Mouse (Mus musculus): ENCODE measurements around the gene Spns3. TPM values are rescaled to one million over a fixed set of nuclear protein-coding genes. Genes with fewer than 3 reads are reported as not detected.

Spns3 gene
- polyA plus RNA-seq, 1 experiment from 2014 or later: 0.07 TPM

DNA sequence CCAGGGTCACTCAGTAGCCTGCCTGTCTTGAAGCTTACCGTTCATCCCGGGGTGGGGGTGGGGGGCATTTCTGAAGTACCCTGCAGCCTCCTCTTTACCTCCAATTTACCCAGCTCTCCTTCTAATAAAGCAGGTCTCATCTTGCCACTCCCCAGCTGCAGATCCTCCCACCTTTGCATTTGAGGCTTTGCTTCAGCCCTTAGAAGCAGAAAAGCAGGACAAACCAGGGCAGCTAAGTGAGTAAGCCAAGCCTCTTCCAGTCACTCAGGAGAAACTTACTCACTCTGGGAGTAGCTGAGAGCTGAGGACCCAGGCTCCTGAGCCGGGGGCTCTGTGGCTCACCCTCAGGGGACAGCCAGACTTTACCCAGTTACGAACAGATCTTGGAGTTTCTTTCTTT is 28.2 kb upstream of the Spns3 start:
- H3K4me2 ChIP-seq (ENCODE audit: low read depth, severe bottlenecking): no peak overlapping the region
- H3K9me3 ChIP-seq (ENCODE audit: control insufficient read depth, low read length): no peaks in the 10 kb centered on the region
- no peak for ATAC-seq (ENCODE audit: insufficient number of reproducible peaks, low FRiP score, low TSS enrichment, low read depth)
- DNase-seq (ENCODE audit: low spot score): no peak
- no peaks in the 10 kb centered on the region for H3K36me3 ChIP-seq (ENCODE audit: control insufficient read depth, insufficient read depth, low read length)
- no peaks in the 10 kb centered on the region for H3K4me1 ChIP-seq (ENCODE audit: control insufficient read depth, insufficient read depth, low read length)
- no peak overlapping the region for H3K27ac ChIP-seq (replicated peaks; ENCODE audit: low read depth, low read length)
- no peak overlapping the region for H3K9ac ChIP-seq (ENCODE audit: low read length)
- no peaks in the 10 kb centered on the region for H3K27me3 ChIP-seq (ENCODE audit: control insufficient read depth, insufficient read depth, low read length)
- 67% methylated on average over 4 of the region's 4 CpGs for WGBS
- H3K4me3 ChIP-seq (ENCODE audit: low read depth, low read length): no peak overlapping the region

DNA sequence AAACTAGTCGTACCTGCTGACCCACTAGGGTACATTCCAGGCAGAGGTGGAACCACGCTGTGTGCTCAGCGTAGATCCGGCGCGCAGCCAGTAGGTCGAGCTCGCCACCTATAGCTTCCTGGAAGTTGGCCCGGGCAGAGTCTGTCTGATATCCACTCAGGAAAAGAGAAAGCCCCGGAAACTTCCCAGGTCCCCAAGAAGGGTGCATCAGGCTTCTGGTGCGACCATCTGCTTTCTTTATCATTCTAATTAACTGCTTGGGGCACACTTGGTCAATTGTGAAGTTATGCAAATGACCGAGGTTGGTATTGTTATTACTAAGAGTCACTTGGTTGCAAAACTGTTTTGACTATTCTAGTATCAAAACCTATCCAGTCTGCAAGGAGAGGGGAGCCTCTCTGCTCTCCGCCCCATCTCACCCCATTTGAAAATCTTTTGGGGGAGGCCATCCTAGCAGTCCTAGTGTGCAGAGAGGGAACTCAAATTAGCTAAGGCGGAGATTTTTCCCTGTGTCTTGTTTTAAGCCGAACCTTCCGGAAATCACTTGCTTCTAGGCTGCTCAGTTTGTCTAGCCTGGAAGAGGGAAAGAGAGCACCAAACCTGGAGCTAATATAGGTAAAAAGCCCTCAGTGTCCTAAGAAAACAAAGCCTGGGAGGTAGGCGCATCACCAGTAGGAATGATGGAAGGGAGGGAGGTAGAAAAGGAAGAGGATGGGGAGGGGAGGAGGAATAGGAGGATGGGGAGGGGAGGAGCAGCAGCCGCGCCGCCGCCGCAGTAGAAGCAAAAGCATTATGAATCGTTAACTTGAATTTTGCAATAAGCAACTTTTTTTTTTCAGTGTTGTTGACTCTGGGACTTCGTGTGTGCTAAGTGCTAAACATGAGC is 26.4 kb upstream of the Spns3 start:
- ATAC-seq (ENCODE audit: insufficient number of reproducible peaks, low FRiP score, low TSS enrichment, low read depth) (no peak), DNase-seq (ENCODE audit: low spot score) (peak; percentile 28)
- WGBS: 4% methylated on average over 24 of the region's 24 CpGs
- peak overlapping the region; percentile 2; the same call in 1 of the 2 replicates for H3K4me3 ChIP-seq (ENCODE audit: low read depth, low read length)
- peak overlapping the region; percentile 48 for H3K4me2 ChIP-seq (ENCODE audit: low read depth, severe bottlenecking)
- H3K27ac ChIP-seq (replicated peaks; ENCODE audit: low read depth, low read length): no peak overlapping the region
- H3K36me3 ChIP-seq (ENCODE audit: control insufficient read depth, insufficient read depth, low read length): no peaks in the 10 kb centered on the region
- no peaks in the 10 kb centered on the region for H3K9me3 ChIP-seq (ENCODE audit: control insufficient read depth, low read length)
- peak overlapping the region; percentile 17; the same call in 1 of the 2 replicates for H3K9ac ChIP-seq (ENCODE audit: low read length)
- H3K4me1 ChIP-seq (ENCODE audit: control insufficient read depth, insufficient read depth, low read length): no peaks in the 10 kb centered on the region
- no peaks in the 10 kb centered on the region for H3K27me3 ChIP-seq (ENCODE audit: control insufficient read depth, insufficient read depth, low read length)

DNA sequence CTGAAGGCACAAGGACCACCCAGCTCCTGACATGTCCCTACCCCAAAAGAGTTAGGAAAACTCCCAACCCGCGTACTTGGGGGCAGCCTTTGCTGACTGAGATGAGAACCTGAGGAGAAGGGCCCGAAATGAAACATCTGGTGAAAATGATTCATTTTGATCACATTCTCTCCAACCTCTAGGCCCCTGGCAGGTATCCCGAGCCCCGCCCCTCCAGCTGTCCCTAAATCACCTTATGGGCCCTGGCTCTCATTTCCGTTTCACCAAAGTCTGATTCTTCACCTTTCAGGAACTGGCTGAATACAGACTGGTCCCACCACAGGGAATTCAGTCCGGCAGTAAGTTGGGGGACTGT is 25.8 kb upstream of the Spns3 start:
- Histone ChIP-seq H3K27me3 (ENCODE audit: control insufficient read depth, insufficient read depth, low read length) (no peaks in the 10 kb centered on the region), H3K4me3 (ENCODE audit: low read depth, low read length) (peak overlapping the region; percentile 2; the same call in 1 of the 2 replicates), H3K27ac (replicated peaks; ENCODE audit: low read depth, low read length) (no peak overlapping the region), H3K9ac (ENCODE audit: low read length) (peak overlapping the region; percentile 13; the same call in 1 of the 2 replicates), H3K4me1 (ENCODE audit: control insufficient read depth, insufficient read depth, low read length) (no peaks in the 10 kb centered on the region), H3K36me3 (ENCODE audit: control insufficient read depth, insufficient read depth, low read length) (no peaks in the 10 kb centered on the region), H3K9me3 (ENCODE audit: control insufficient read depth, low read length) (no peaks in the 10 kb centered on the region), H3K4me2 (ENCODE audit: low read depth, severe bottlenecking) (peak overlapping the region; percentile 48; the same call in 1 of the 2 replicates)
- DNase-seq (ENCODE audit: low spot score) (no peak), ATAC-seq (ENCODE audit: insufficient number of reproducible peaks, low FRiP score, low TSS enrichment, low read depth) (no peak)
- 20% methylated on average over 7 of the region's 7 CpGs for WGBS

DNA sequence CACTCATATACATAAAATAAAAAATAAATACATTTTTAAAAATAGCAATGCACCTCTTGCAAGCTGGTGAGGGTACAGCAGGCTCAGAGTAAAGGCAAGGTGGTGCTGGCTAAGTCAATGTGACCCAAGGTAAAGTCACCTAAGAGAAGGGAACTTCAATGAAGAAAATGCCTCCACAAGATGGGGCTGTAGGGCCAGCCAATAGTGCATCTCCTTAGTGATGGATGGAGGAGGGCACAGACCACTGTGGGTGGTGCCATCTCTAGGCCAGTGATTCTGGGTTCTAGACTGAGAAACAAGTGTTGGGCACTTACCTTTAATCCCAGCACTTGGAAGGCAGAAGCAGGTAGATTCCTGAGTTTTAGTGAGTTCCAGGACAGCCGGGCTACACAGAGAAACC is 23.5 kb upstream of the Spns3 start:
- no peaks in the 10 kb centered on the region for H3K4me1 ChIP-seq (ENCODE audit: control insufficient read depth, insufficient read depth, low read length)
- H3K27ac ChIP-seq (replicated peaks; ENCODE audit: low read depth, low read length): no peak overlapping the region
- no peaks in the 10 kb centered on the region for H3K36me3 ChIP-seq (ENCODE audit: control insufficient read depth, insufficient read depth, low read length)
- WGBS: 95% methylated on average over 1 of the region's 1 CpGs
- H3K27me3 ChIP-seq (ENCODE audit: control insufficient read depth, insufficient read depth, low read length): no peaks in the 10 kb centered on the region
- H3K4me2 ChIP-seq (ENCODE audit: low read depth, severe bottlenecking): no peak overlapping the region
- no peak for ATAC-seq (ENCODE audit: insufficient number of reproducible peaks, low FRiP score, low TSS enrichment, low read depth)
- H3K9me3 ChIP-seq (ENCODE audit: control insufficient read depth, low read length): no peaks in the 10 kb centered on the region
- DNase-seq (ENCODE audit: low spot score): peak; percentile 32
- H3K9ac ChIP-seq (ENCODE audit: low read length): no peak overlapping the region
- no peak overlapping the region for H3K4me3 ChIP-seq (ENCODE audit: low read depth, low read length)

DNA sequence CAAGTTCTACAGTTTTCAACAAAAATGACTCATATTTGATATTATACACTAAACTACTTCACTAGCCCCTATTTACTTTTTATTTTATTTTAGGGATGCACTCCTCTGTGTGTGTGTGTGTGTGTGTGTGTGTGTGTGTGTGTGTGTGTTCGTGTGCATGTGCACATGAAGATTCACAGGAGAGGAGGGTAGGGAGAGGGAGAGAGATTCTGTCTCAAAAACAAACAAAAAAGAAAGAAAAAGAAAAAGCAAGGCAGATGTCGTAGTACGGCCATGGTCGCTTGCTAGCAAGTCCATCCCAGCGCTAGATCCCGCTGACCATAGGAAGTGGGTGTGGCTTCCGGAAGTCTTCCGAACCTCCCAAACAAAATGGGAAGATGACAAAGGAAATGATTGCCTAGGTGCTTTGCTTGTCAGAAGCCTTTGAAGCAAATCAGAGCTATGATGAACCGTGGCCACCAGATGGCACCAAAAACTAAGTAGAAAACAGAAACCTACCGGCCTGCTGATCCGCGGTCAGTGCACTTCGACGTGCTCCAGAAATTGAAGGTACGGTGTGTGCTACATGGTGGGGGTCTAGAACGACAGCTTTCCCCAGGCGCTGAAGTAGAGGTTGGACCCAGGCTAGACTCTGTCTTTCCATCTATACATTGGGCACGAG is 20.1 kb upstream of the Spns3 start:
- ATAC-seq (ENCODE audit: insufficient number of reproducible peaks, low FRiP score, low TSS enrichment, low read depth) (peak; percentile 62), DNase-seq (ENCODE audit: low spot score) (peak; percentile 91)
- no peaks in the 10 kb centered on the region for H3K36me3 ChIP-seq (ENCODE audit: control insufficient read depth, insufficient read depth, low read length)
- no peak overlapping the region for H3K9ac ChIP-seq (ENCODE audit: low read length)
- no peak overlapping the region for H3K4me3 ChIP-seq (ENCODE audit: low read depth, low read length)
- no peaks in the 10 kb centered on the region for H3K27me3 ChIP-seq (ENCODE audit: control insufficient read depth, insufficient read depth, low read length)
- H3K9me3 ChIP-seq (ENCODE audit: control insufficient read depth, low read length): no peaks in the 10 kb centered on the region
- H3K4me1 ChIP-seq (ENCODE audit: control insufficient read depth, insufficient read depth, low read length): no peaks in the 10 kb centered on the region
- no peak overlapping the region for H3K27ac ChIP-seq (replicated peaks; ENCODE audit: low read depth, low read length)
- peak overlapping the region; percentile 27; the same call in 1 of the 2 replicates for H3K4me2 ChIP-seq (ENCODE audit: low read depth, severe bottlenecking)
- 5% methylated on average over 18 of the region's 18 CpGs for WGBS

DNA sequence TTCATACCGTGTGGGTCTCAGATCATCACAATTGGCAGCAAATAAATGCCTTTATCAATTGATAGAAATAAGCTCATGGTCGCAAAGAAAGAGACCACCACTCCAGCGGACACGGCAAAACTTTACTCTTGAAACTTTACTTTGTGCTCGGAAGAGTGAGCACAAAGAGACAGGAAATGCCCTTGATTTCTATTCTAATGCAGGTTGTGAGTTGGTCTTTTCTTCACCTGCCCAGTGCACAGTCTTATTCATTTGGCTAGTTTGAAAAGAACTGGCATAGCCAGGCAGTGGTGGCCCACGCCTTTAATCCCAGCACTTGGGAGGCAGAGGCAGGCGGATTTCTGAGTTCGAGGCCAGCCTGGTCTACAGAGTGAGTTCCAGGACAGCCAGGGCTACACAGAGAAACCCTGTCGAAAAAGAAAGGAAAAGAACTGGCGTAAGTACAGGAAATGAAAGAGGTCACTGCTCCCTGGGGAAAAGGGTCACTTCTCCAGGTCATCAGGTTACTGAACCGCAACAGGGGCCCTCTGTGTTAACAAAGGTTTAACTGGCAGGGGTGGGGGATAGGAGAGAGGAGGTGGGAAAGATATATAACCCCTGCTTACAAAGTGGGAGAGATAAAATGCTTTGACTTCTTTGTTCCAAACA is 19.5 kb upstream of the Spns3 start:
- Histone ChIP-seq H3K27ac (replicated peaks; ENCODE audit: low read depth, low read length) (no peak overlapping the region), H3K4me2 (ENCODE audit: low read depth, severe bottlenecking) (no peak overlapping the region), H3K9me3 (ENCODE audit: control insufficient read depth, low read length) (no peaks in the 10 kb centered on the region), H3K4me3 (ENCODE audit: low read depth, low read length) (no peak overlapping the region), H3K4me1 (ENCODE audit: control insufficient read depth, insufficient read depth, low read length) (no peaks in the 10 kb centered on the region), H3K9ac (ENCODE audit: low read length) (no peak overlapping the region), H3K36me3 (ENCODE audit: control insufficient read depth, insufficient read depth, low read length) (no peaks in the 10 kb centered on the region), H3K27me3 (ENCODE audit: control insufficient read depth, insufficient read depth, low read length) (no peaks in the 10 kb centered on the region)
- DNase-seq (ENCODE audit: low spot score) (no peak), ATAC-seq (ENCODE audit: insufficient number of reproducible peaks, low FRiP score, low TSS enrichment, low read depth) (no peak)
- WGBS: 73% methylated on average over 11 of the region's 11 CpGs

DNA sequence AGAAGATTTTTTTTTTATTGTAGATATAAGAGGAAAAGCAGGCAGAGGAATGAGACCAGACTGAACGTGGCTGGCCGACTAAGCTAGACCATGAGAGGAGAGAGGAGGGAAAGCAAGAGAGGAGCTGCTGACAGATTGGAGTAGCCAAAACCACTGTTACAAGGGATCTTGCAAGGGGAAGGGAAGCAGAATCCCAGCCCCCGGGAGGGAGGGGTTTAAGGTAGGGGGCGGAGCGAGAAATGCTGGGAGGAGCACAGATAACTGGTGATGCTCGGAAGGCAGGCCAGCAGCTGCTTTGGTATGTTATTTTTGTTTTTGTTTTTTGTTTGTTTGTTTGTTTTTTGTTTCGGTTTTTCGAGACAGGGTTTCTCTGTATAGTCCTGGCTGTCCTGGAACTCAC is 18.7 kb upstream of the Spns3 start:
- 45% methylated on average over 8 of the region's 8 CpGs for WGBS
- Histone ChIP-seq H3K27ac (replicated peaks; ENCODE audit: low read depth, low read length) (no peak overlapping the region), H3K4me3 (ENCODE audit: low read depth, low read length) (no peak overlapping the region), H3K36me3 (ENCODE audit: control insufficient read depth, insufficient read depth, low read length) (no peaks in the 10 kb centered on the region), H3K9ac (ENCODE audit: low read length) (no peak overlapping the region), H3K4me2 (ENCODE audit: low read depth, severe bottlenecking) (no peak overlapping the region), H3K9me3 (ENCODE audit: control insufficient read depth, low read length) (no peaks in the 10 kb centered on the region), H3K27me3 (ENCODE audit: control insufficient read depth, insufficient read depth, low read length) (no peaks in the 10 kb centered on the region), H3K4me1 (ENCODE audit: control insufficient read depth, insufficient read depth, low read length) (no peaks in the 10 kb centered on the region)
- DNase-seq (ENCODE audit: low spot score): no peak
- ATAC-seq (ENCODE audit: insufficient number of reproducible peaks, low FRiP score, low TSS enrichment, low read depth): no peak

DNA sequence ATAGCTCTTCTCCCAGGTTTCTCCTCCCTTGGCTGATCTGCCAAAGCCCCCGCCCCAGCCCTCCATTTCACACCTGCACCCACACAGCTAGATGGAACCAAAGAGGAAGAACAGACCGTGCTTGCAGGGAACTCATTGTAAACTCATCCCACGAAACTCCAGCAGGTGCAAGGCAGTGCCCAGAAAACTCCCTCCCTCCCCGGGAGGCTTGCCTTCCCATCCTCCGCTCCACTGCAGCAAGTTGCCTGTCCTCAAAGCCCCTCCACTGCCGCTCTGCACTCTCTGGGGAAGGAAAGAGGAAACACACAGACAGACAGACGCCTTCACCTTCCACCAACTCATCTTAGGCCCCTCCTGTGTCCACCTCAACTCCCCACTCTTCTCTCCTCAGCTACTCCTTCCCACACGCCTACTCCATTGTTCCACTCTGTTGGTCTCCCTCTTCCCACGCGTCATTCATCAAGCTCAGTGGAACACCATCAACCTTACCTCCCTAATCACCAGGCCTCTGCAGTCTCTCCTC is 16.6 kb upstream of the Spns3 start:
- H3K4me1 ChIP-seq (ENCODE audit: control insufficient read depth, insufficient read depth, low read length): no peaks in the 10 kb centered on the region
- no peaks in the 10 kb centered on the region for H3K36me3 ChIP-seq (ENCODE audit: control insufficient read depth, insufficient read depth, low read length)
- no peak overlapping the region for H3K9ac ChIP-seq (ENCODE audit: low read length)
- H3K27ac ChIP-seq (replicated peaks; ENCODE audit: low read depth, low read length): no peak overlapping the region
- no peak overlapping the region for H3K4me2 ChIP-seq (ENCODE audit: low read depth, severe bottlenecking)
- no peaks in the 10 kb centered on the region for H3K27me3 ChIP-seq (ENCODE audit: control insufficient read depth, insufficient read depth, low read length)
- 46% methylated on average over 10 of the region's 10 CpGs for WGBS
- no peak overlapping the region for H3K4me3 ChIP-seq (ENCODE audit: low read depth, low read length)
- ATAC-seq (ENCODE audit: insufficient number of reproducible peaks, low FRiP score, low TSS enrichment, low read depth): no peak
- no peak for DNase-seq (ENCODE audit: low spot score)
- no peaks in the 10 kb centered on the region for H3K9me3 ChIP-seq (ENCODE audit: control insufficient read depth, low read length)

All from limb, embryonic 11.5 days (tissue).